Mouse (Mus musculus): ENCODE data around the gene Isg15. TPM values are rescaled to one million over a fixed set of nuclear protein-coding genes. Genes with fewer than 3 reads are reported as not detected.

Gene Isg15
- polyA plus RNA-seq, 1 experiment from 2014 or later = 5.5 TPM

DNA sequence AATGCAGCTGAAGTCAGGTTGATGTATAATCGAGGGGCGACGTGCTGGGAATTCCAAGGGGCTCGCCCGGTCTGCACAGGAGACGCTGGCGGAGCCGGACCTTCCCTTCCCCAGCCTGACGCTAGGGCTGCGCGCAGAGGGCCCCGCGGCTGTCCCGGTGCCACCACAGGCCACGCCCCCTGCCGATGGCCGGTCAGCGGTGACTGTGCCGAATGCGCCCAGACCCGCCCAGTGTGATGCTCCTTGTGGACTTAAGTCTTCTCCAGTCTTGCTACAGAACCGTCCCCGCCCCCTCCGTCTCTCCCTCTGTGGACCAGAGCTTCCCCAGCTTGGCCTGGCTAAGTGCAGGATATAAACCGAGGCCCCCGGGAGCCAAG is 2.8 kb downstream of the Isg15 start:
- Histone ChIP-seq H3K27ac (peak overlapping the region; percentile 93), H3K9me3 (replicated peaks) (no peaks in the 10 kb centered on the region), H3K4me3 (replicated peaks) (peak overlapping the region; percentile 83), H3K36me3 (no peaks in the 10 kb centered on the region), H3K4me1 (replicated peaks) (peaks cover 84% of the 10 kb centered on the region), H3K9ac (peak overlapping the region; percentile 82), H3K27me3 (peaks cover 54% of the 10 kb centered on the region), H3K4me2 (peak overlapping the region; percentile 99)
- peak; percentile 90 for DNase-seq
- ATAC-seq (ENCODE audit: low read depth) = peak; percentile 86
- whole genome bisulfite sequencing (ENCODE audit: insufficient replicate concordance) = under 1% methylated on average over 26 of the region's 26 CpGs

DNA sequence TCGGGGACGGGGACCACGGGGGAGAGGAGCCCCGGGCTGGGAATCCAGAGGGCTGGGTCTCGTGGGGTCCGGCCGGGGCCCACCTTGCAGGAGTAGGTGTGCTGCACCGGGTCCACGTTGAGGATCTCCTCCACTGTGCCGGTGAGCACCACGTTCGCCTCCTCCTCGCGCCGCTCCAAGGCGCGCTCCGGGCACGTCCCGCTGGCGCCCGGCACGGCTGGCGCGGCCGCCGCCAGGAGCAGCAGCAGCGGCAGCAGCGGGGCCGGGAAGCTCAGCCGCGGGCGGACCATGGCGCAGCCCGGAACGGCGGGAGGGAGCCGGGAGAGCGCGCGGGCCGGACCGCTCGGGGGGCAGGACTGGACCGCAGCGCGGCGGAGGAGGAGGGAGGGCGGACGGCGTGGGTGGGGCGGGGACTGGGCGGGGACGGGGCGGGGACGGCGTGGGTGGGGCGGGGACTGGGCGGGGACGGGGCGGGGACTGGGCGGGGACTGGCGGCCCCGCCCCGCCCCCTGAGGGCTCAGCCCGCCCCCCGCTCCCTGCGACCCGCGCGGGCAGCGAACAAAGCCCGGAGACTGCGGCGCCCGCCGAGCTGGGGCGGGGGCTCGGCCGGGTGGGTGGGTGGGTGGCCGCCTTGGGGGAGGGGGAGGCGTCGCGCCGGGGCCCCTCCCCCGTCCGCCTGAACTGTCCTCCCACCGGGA is 3.3 kb downstream of the Isg15 start, which contains the start of gene Agrn:
TSS of gene Agrn (minus strand) at position 358 of the 698 bp plus-strand sequence.
- peaks cover 84% of the 10 kb centered on the region for H3K4me1 ChIP-seq (replicated peaks)
- H3K36me3 ChIP-seq = peaks cover 4% of the 10 kb centered on the region; the same call in 1 of the 2 replicates
- peak within 1 kb of the TSS; percentile 99 for H3K4me2 ChIP-seq
- H3K27ac ChIP-seq = peak within 1 kb of the TSS; percentile 93
- H3K27me3 ChIP-seq = peaks cover 48% of the 10 kb centered on the region
- H3K9me3 ChIP-seq (replicated peaks) = no peaks in the 10 kb centered on the region
- peak; percentile 66 for DNase-seq
- ATAC-seq (ENCODE audit: low read depth) = peak; percentile 80
- H3K9ac ChIP-seq = peak within 1 kb of the TSS; percentile 87
- H3K4me3 ChIP-seq (replicated peaks) = peak within 1 kb of the TSS; percentile 83
- 1% methylated on average over 35 of the region's 88 CpGs for WGBS (ENCODE audit: insufficient replicate concordance)

DNA sequence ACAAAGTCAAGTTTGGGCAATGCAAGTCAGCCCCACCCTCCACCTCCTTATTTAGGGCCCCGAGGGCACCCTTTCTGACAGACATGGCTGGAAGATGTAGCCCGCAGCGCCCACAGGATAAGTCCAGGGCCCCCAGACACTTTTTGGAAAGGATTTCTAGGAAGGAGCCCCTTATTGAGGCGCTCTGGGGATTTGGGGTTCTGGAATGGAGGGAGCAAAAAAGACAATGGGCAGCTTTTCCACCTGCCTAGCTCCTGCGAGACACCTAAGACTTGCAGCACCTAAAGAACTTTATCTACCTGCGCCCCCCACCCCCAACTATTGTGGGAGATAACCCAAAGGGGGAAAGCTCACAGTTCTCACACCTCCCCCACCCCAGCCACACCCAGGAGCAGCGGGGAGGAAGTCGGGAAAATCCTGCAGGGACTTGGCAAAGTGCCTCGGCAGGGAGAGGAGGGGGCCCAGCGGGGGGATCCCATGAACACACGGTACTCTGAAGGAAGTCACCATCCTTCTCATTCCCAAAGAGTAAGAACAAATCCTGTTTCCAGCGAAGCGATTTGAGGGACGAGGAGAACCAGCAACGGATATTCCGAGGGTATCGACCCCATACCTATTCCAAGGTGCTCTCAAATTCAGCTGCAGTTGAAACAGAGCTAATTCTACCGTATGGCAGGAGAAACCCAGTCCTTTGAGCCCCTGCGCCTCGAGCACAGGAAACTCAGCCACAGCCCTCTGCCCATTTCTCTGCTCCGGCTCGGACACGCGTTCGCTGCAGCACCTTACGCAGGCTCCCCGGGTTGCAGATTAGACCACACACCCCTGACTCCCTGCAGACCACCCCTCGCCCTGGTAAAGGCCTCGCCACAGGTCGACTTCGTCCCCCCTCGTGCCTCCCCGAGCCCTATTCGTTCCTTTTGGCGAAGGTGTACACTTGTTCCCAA is 4.4 kb downstream of the Isg15 start:
- ATAC-seq (ENCODE audit: low read depth) = no peak
- Histone ChIP-seq H3K4me1 (replicated peaks) (peaks cover 87% of the 10 kb centered on the region), H3K9ac (peak overlapping the region; percentile 87), H3K27me3 (peaks cover 46% of the 10 kb centered on the region), H3K27ac (peak overlapping the region; percentile 39), H3K4me2 (peak overlapping the region; percentile 99), H3K36me3 (peaks cover 6% of the 10 kb centered on the region; the same call in 1 of the 2 replicates), H3K9me3 (replicated peaks) (no peaks in the 10 kb centered on the region), H3K4me3 (replicated peaks) (peak overlapping the region; percentile 83)
- WGBS (ENCODE audit: insufficient replicate concordance) = 9% methylated on average over 35 of the region's 35 CpGs
- no peak for DNase-seq

DNA sequence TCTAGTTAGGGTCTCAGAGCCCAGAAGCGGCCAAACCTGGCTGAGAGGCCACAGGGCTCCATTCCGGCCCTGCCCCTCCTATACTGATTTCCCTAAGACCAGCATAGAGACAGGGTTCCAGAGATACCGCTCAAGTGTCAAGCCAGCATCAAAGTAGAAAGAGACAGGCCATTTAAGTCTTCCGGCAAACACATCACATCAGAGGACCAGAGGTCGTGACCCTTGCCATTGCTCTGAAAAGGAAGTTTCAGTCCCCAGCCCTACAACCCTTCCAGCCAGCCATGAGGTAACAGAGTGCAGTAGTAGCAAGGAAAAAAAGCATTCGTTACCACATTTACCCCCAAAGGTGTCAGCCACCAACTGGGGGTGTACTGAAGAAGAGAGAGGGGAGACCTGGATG is 6.3 kb downstream of the Isg15 start:
- ATAC-seq (ENCODE audit: low read depth) = no peak

DNA sequence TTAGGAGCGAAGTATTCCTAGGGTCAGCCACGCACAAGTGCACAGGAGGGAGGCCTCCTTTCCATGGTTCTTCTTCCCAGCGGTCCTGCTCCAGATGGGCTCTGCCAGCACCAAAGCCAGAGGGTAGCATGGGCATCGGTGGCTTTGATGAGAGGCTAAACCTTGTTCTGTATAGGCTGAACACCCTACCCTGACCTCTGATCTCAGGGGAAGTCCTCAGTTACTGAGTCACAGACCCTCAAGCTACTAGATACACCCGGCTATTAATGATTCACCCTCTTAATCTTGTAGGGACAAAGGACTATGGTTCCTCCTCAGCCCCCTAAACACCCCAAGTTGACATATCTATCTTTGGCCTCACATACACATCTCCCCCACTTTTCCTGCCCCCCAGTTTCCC is 6.7 kb downstream of the Isg15 start:
- H3K4me3 ChIP-seq (replicated peaks) = no peak overlapping the region
- no peak overlapping the region; the same call in 1 of the 2 replicates for H3K27ac ChIP-seq
- 72% methylated on average over 5 of the region's 5 CpGs for WGBS (ENCODE audit: insufficient replicate concordance)
- H3K4me2 ChIP-seq = 0 out of 2 replicates have a peak overlapping the region, but pooled peaks have one; percentile 10
- H3K4me1 ChIP-seq (replicated peaks) = peaks cover 86% of the 10 kb centered on the region
- H3K36me3 ChIP-seq = peaks cover 11% of the 10 kb centered on the region
- ATAC-seq (ENCODE audit: low read depth) (no peak), DNase-seq (no peak)
- H3K27me3 ChIP-seq = peaks cover 40% of the 10 kb centered on the region
- no peaks in the 10 kb centered on the region for H3K9me3 ChIP-seq (replicated peaks)
- H3K9ac ChIP-seq = no peak overlapping the region

More for the DNA sequence above, 6.3 kb downstream of the Isg15 start:
- no peak overlapping the region for H3K4me3 ChIP-seq (replicated peaks)
- H3K4me2 ChIP-seq = no peak overlapping the region; the same call in 1 of the 2 replicates
- peaks cover 11% of the 10 kb centered on the region for H3K36me3 ChIP-seq
- H3K4me1 ChIP-seq (replicated peaks) = peaks cover 84% of the 10 kb centered on the region
- no peaks in the 10 kb centered on the region for H3K9me3 ChIP-seq (replicated peaks)
- 58% methylated on average over 6 of the region's 6 CpGs for WGBS (ENCODE audit: insufficient replicate concordance)
- DNase-seq = no peak
- no peak overlapping the region for H3K27ac ChIP-seq
- H3K9ac ChIP-seq = no peak overlapping the region
- H3K27me3 ChIP-seq = peaks cover 40% of the 10 kb centered on the region

DNA sequence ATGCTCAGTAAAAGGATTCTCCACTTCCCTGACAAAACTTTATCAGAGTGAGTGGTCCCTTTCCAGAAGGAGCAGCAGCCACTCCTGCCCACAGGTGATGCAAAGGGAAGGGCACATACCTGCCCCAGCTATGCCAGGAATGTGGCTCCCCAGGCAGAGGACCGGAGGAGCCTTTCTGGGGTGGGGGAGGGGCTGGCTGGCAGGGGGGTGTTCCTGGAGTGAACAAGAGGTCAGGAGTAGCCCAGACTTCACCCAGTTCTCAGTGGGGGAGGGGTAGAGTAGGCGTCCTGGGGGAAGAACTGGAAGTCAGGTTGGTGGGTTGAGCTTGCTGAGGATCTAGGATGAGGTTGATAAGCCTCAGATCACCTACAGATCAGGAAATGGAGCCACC is 7.4 kb downstream of the Isg15 start:
- no peak overlapping the region for H3K9ac ChIP-seq
- no peaks in the 10 kb centered on the region for H3K9me3 ChIP-seq (replicated peaks)
- DNase-seq = no peak
- H3K36me3 ChIP-seq = peaks cover 11% of the 10 kb centered on the region
- no peak for ATAC-seq (ENCODE audit: low read depth)
- peaks cover 86% of the 10 kb centered on the region for H3K4me1 ChIP-seq (replicated peaks)
- peaks cover 40% of the 10 kb centered on the region for H3K27me3 ChIP-seq
- H3K4me2 ChIP-seq = no peak overlapping the region
- H3K4me3 ChIP-seq (replicated peaks) = no peak overlapping the region
- H3K27ac ChIP-seq = no peak overlapping the region
- WGBS (ENCODE audit: insufficient replicate concordance) = 38% methylated on average over 2 of the region's 2 CpGs

DNA sequence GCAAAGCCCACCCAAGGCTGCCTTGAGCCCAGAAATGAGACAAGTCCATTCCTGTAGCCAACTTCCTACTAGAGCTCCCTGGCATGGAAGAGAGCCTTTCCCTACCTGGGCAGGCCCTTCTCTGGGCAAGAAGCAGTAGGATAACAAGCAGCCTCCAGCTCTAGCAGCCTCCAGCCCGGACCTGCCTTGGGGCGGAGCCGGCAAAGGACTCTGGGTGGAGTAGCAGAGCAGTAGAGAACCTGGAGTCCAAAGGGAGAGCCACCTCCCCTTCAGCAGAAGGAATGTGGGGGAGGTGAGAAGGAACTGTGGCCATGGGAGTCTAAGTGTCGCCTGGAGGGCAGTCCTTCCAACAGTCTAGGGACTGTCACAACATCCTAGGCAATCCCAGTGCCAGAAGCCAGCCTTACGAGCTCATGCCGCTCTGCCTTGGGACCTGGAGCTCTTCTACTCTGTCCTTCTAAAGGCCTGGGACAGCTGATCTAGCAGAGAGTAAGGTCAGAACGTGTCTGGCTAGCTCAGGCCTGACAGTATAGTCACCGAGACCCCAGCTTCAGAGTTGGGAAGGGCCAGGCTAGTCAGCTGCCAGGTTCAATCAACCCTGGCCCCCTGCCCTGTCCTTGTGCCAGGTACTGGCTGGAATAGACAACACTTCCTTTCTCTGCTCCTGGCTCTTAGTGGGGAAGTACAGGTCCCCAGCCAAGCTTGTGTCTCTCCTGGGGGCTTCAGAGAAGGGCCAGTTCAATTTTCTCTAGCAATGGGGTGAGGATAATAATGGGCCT is 8.0 kb downstream of the Isg15 start:
- peak; percentile 35 for ATAC-seq (ENCODE audit: low read depth)
- peak overlapping the region; percentile 19; the same call in 1 of the 2 replicates for H3K4me2 ChIP-seq

DNA sequence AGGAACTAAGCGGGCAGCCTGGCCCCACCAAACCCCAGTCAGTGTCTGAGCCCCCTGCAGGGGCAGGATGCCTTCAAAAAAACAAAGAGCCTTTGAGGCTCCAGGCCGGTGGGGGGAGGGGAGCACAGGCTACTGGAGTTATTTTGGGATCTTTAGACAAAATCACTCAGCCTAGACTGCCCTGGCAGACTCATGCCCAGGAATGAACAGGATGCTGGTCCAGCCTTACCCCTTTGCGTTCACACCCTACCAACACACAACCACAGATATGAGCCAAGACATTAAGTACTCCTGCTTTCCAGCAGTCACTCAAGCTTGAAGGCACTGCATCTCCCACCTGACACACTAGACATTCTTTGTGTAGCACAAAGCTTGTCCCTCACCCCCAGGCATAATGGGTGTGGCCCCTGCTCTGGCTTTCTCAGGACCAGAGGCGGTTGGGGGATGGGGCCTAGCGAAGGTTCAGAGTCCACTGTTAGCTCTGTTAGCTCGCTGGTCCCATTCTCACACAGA is 11.8 kb downstream of the Isg15 start:
- ATAC-seq (ENCODE audit: low read depth) (no peak), DNase-seq (no peak)
- Histone ChIP-seq H3K4me2 (peak overlapping the region; percentile 15; the same call in 1 of the 2 replicates), H3K36me3 (peaks cover 11% of the 10 kb centered on the region), H3K27me3 (peaks cover 11% of the 10 kb centered on the region; the same call in 1 of the 2 replicates), H3K27ac (peak overlapping the region; percentile 40), H3K4me3 (replicated peaks) (no peak overlapping the region), H3K9me3 (replicated peaks) (no peaks in the 10 kb centered on the region), H3K9ac (no peak overlapping the region), H3K4me1 (replicated peaks) (peaks cover 94% of the 10 kb centered on the region)
- 44% methylated on average over 6 of the region's 6 CpGs for WGBS (ENCODE audit: insufficient replicate concordance)

More for the DNA sequence above, 8.0 kb downstream of the Isg15 start:
- DNase-seq = peak; percentile 50
- H3K9me3 ChIP-seq (replicated peaks) = no peaks in the 10 kb centered on the region
- peak overlapping the region; percentile 34 for H3K9ac ChIP-seq
- peaks cover 40% of the 10 kb centered on the region for H3K27me3 ChIP-seq
- WGBS (ENCODE audit: insufficient replicate concordance) = 58% methylated on average over 8 of the region's 8 CpGs
- H3K27ac ChIP-seq = no peak overlapping the region
- H3K36me3 ChIP-seq = peaks cover 11% of the 10 kb centered on the region
- no peak overlapping the region for H3K4me3 ChIP-seq (replicated peaks)
- peaks cover 88% of the 10 kb centered on the region for H3K4me1 ChIP-seq (replicated peaks)

DNA sequence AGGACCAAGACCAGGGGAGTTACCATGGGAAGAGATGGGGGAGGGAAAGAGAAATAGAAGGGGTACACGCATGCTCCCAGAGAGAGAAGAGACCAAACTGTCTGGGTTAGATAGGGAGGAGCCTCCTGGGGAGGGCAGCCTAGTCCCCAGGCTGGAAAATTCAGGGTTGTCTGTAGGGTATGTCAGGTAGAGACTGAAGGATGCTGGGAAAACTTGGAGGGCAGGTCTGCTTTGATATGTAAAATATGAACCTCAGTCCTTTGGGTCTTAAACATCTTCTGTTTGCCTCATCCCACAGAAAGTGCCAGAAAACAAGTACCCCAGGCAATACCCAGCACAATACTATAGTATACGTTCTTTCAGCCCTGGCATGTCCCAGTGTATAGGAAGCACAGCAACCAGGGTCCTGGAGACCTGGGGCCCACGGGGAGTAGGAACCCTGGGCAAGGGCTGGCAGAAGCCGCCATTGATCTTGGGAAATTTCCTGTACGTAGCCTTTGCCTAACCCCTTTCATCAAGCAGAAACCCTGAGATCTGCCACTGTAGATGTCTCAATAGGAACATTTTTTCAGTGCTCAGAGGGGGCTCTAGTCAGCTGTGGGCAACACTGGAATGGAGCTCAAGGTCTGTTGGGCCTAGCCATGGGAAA is 12.3 kb downstream of the Isg15 start:
- peaks cover 5% of the 10 kb centered on the region; the same call in 1 of the 2 replicates for H3K27me3 ChIP-seq
- ATAC-seq (ENCODE audit: low read depth) = no peak
- H3K27ac ChIP-seq = peak overlapping the region; percentile 40; the same call in 1 of the 2 replicates
- DNase-seq = no peak
- H3K9ac ChIP-seq = no peak overlapping the region
- no peak overlapping the region for H3K4me3 ChIP-seq (replicated peaks)
- H3K9me3 ChIP-seq (replicated peaks) = no peaks in the 10 kb centered on the region
- 63% methylated on average over 5 of the region's 5 CpGs for WGBS (ENCODE audit: insufficient replicate concordance)
- H3K4me2 ChIP-seq = no peak overlapping the region
- peaks cover 94% of the 10 kb centered on the region for H3K4me1 ChIP-seq (replicated peaks)
- H3K36me3 ChIP-seq = peaks cover 11% of the 10 kb centered on the region
